Mouse (Mus musculus) liver, adult 2 months (tissue): ENCODE results near the gene Zmynd8.

Experiments used
- CTCF ChIP-seq: fragments of 200-500 bp; IDR thresholded peaks from 2 replicates; pipeline ENCODE4 v1.5.1; 2011; ENCODE audit warnings: low read depth, low read length, control low read depth
- POLR2A ChIP-seq: fragments of 200-500 bp; IDR thresholded peaks from 2 replicates; pipeline ENCODE4 v1.6.1; 2011; ENCODE audit warnings: low read length, control low read depth; ENCODE audit not compliant: insufficient read depth; ENCODE audit errors: extremely low read depth

GRCm38 (mm10) chr2:165821671-165822070 is 77.1 kb downstream of the Zmynd8 start:
- no peak for TF ChIP-seq CTCF
- TF ChIP-seq POLR2A: no peak
